Comparison of ENCODE assay signal across 8 mouse cellular contexts in genomic region chr16:90073510-90073909, GRCm38 (mm10).
DNase-seq lines count a peak whose midpoint lies in the region; ATAC-seq and TF ChIP-seq lines count a peak whose summit lies in the region.

No protein-coding gene starts in this region.

- no peak overlapping the region for H3K4me3 ChIP-seq in lung, postnatal 0 days (ENCODE audit: low read depth, low read length)
- no peak overlapping the region for H3K4me3 ChIP-seq in forebrain, embryonic 10.5 days
- H3K4me3 ChIP-seq in neural tube, embryonic 12.5 days: no peak overlapping the region

- H3K36me3 ChIP-seq in lung, postnatal 0 days (ENCODE audit: insufficient read depth, low read length): no peaks in the 10 kb centered on the region
- H3K36me3 ChIP-seq in forebrain, embryonic 10.5 days (replicated peaks): peaks cover 10% of the 10 kb centered on the region
- H3K36me3 ChIP-seq in neural tube, embryonic 12.5 days: no peaks in the 10 kb centered on the region

- H3K9ac ChIP-seq in lung, postnatal 0 days (replicated peaks; ENCODE audit: low read depth): no peak overlapping the region
- no peak overlapping the region for H3K9ac ChIP-seq in neural tube, embryonic 12.5 days

- H3K4me1 ChIP-seq in lung, postnatal 0 days (ENCODE audit: insufficient read depth, low read depth, low read length): peaks cover 3% of the 10 kb centered on the region; the same call in 1 of the 2 replicates
- H3K4me1 ChIP-seq in forebrain, embryonic 10.5 days: peaks cover 41% of the 10 kb centered on the region
- peaks cover 21% of the 10 kb centered on the region for H3K4me1 ChIP-seq in neural tube, embryonic 12.5 days

- TF ChIP-seq CTCF in lung, postnatal 0 days (IDR thresholded peaks at IDR 0.05): no peak

- ATAC-seq in lung, postnatal 0 days: no peak
- 0 out of 2 replicates have a peak, but pooled peaks have one; percentile 17 for ATAC-seq in neural tube, embryonic 12.5 days (ENCODE audit: low FRiP score, low read depth)

- peak; percentile 12 for DNase-seq in lung, postnatal 0 days (ENCODE audit: low spot score)
- DNase-seq in lung, postnatal 14 days: no peak
- DNase-seq in forebrain, embryonic 10.5 days (ENCODE audit: extremely low spot score, low spot score): peak; percentile 24
- DNase-seq in kidney, adult 9 months: peak; percentile 65
- DNase-seq in frontal cortex, postnatal 10 days (ENCODE audit: low spot score in 2 of 2): no peak
- no peak for DNase-seq in testis, postnatal 14 days (ENCODE audit: low spot score)
- DNase-seq in lung, postnatal 36 days: no peak

- WGBS in lung, postnatal 0 days: 54% methylated on average over 7 of the region's 7 CpGs
- WGBS in forebrain, embryonic 10.5 days: 60% methylated on average over 7 of the region's 7 CpGs
- 14% methylated on average over 7 of the region's 7 CpGs for WGBS in neural tube, embryonic 12.5 days

- no peak overlapping the region for H3K27ac ChIP-seq in lung, postnatal 0 days (ENCODE audit: low read length)
- H3K27ac ChIP-seq in forebrain, embryonic 10.5 days: no peak overlapping the region
- no peak overlapping the region for H3K27ac ChIP-seq in neural tube, embryonic 12.5 days

- TF ChIP-seq EP300 in lung, postnatal 0 days (IDR thresholded peaks at IDR 0.05): no peak

- no peaks in the 10 kb centered on the region for H3K27me3 ChIP-seq in lung, postnatal 0 days (replicated peaks; ENCODE audit: insufficient read depth, low read length)
- H3K27me3 ChIP-seq in forebrain, embryonic 10.5 days (ENCODE audit: poor library complexity, severe bottlenecking): no peaks in the 10 kb centered on the region
- no peaks in the 10 kb centered on the region for H3K27me3 ChIP-seq in neural tube, embryonic 12.5 days (replicated peaks)

- no peak overlapping the region for H3K4me2 ChIP-seq in lung, postnatal 0 days (replicated peaks; ENCODE audit: low read depth, low read length)
- H3K4me2 ChIP-seq in neural tube, embryonic 12.5 days (replicated peaks): peak overlapping the region; percentile 33

- H3K9me3 ChIP-seq in lung, postnatal 0 days (ENCODE audit: low read length): no peaks in the 10 kb centered on the region
- no peaks in the 10 kb centered on the region for H3K9me3 ChIP-seq in forebrain, embryonic 10.5 days
- H3K9me3 ChIP-seq in neural tube, embryonic 12.5 days: no peaks in the 10 kb centered on the region

Comparison
In these comparisons a context has a peak if more than half of its experiments do, and no peak if none do; other contexts are left out.
1. DNase-seq: peak in lung, postnatal 0 days (single experiment), forebrain, embryonic 10.5 days (single experiment) and kidney, adult 9 months (single experiment); none in lung, postnatal 14 days (single experiment), frontal cortex, postnatal 10 days (0 of 2), testis, postnatal 14 days (single experiment) and lung, postnatal 36 days (single experiment).